Mouse (Mus musculus) lung, postnatal 36 days (tissue): ENCODE data around the gene Ttbk1.

ENCODE experiments used
- DNase-seq: peaks from one replicate; pipeline ENCODE4 v3.0.0; 2022; ENCODE audit warnings: mixed read lengths

The Ttbk1 gene

GRCm38 (mm10) chr17:46408478-46408877 lies 79.0 kb downstream of the Ttbk1 start:
- DNase-seq = no peak

- no peak for DNase-seq
Measured at GRCm38 (mm10) chr17:46394631-46395030, 92.8 kb downstream of the Ttbk1 start.

- DNase-seq = peak; percentile 74
Measured at GRCm38 (mm10) chr17:46393012-46393411, 94.5 kb downstream of the Ttbk1 start.
